Mouse (Mus musculus): ENCODE measurements at regions not wholly inside any gene's neighbourhood (a gene's known extent, or its start where the extent isn't known, plus 50 kb on each side); places are given as distances from the start of the nearest gene placed in this dataset.
"Not testable (repeated sequence)": the region's sequence is repeated elsewhere in the genome, so short reads cannot be mapped to it uniquely, and the experiment has no call there.

GRCm38 (mm10) chr16:20975406-20975805 lies 178.4 kb downstream of the Teddm3 start:
- Histone ChIP-seq H3K4me2 (ENCODE audit: low read depth, low read length) (no peak overlapping the region), H3K9ac (ENCODE audit: low read length) (no peak overlapping the region), H3K36me3 (ENCODE audit: control insufficient read depth, insufficient read depth, low read length) (no peaks in the 10 kb centered on the region), H3K27me3 (ENCODE audit: control insufficient read depth, insufficient read depth, low read depth, low read length) (no peaks in the 10 kb centered on the region), H3K9me3 (ENCODE audit: control insufficient read depth, low read length) (no peaks in the 10 kb centered on the region), H3K4me1 (replicated peaks; ENCODE audit: control insufficient read depth, insufficient read depth, low read length) (no peaks in the 10 kb centered on the region), H3K4me3 (ENCODE audit: low read length) (no peak overlapping the region), H3K27ac (ENCODE audit: low read length) (no peak overlapping the region)
- WGBS = 15% methylated on average over 2 of the region's 2 CpGs
- no peak; the same call in 1 of the 2 replicates for ATAC-seq (ENCODE audit: low read depth)

- Histone ChIP-seq H3K4me1 (replicated peaks; ENCODE audit: control insufficient read depth, insufficient read depth, low read length) (no peaks in the 10 kb centered on the region), H3K4me3 (ENCODE audit: low read length) (no peak overlapping the region), H3K9me3 (ENCODE audit: control insufficient read depth, low read length) (no peaks in the 10 kb centered on the region), H3K4me2 (ENCODE audit: low read depth, low read length) (no peak overlapping the region), H3K9ac (ENCODE audit: low read length) (no peak overlapping the region), H3K27ac (ENCODE audit: low read length) (no peak overlapping the region), H3K27me3 (ENCODE audit: control insufficient read depth, insufficient read depth, low read depth, low read length) (no peaks in the 10 kb centered on the region), H3K36me3 (ENCODE audit: control insufficient read depth, insufficient read depth, low read length) (no peaks in the 10 kb centered on the region)
- ATAC-seq (ENCODE audit: low read depth) = no peak
These were observed 181.4 kb downstream of the Teddm3 start for GRCm38 (mm10) chr16:20972442-20972841.

- H3K27ac ChIP-seq (ENCODE audit: low read length) = no peak overlapping the region
- no peaks in the 10 kb centered on the region for H3K9me3 ChIP-seq (ENCODE audit: control insufficient read depth, low read length)
- ATAC-seq (ENCODE audit: low read depth) = peak; percentile 79
- 32% methylated on average over 10 of the region's 10 CpGs for WGBS
- no peak overlapping the region for H3K4me3 ChIP-seq (ENCODE audit: low read length)
- H3K9ac ChIP-seq (ENCODE audit: low read length) = no peak overlapping the region
- no peaks in the 10 kb centered on the region for H3K36me3 ChIP-seq (ENCODE audit: control insufficient read depth, insufficient read depth, low read length)
- peak overlapping the region; percentile 40; the same call in 1 of the 2 replicates for H3K4me2 ChIP-seq (ENCODE audit: low read depth, low read length)
- no peaks in the 10 kb centered on the region for H3K4me1 ChIP-seq (replicated peaks; ENCODE audit: control insufficient read depth, insufficient read depth, low read length)
- H3K27me3 ChIP-seq (ENCODE audit: control insufficient read depth, insufficient read depth, low read depth, low read length) = no peaks in the 10 kb centered on the region
These were observed 194.9 kb downstream of the Teddm3 start for GRCm38 (mm10) chr16:20958905-20959304.

GRCm38 (mm10) chr16:20936722-20937121 lies 202.4 kb upstream of the Thpo start:
- no peaks in the 10 kb centered on the region for H3K9me3 ChIP-seq (ENCODE audit: control insufficient read depth, low read length)
- no peaks in the 10 kb centered on the region for H3K27me3 ChIP-seq (ENCODE audit: control insufficient read depth, insufficient read depth, low read depth, low read length)
- no peaks in the 10 kb centered on the region for H3K4me1 ChIP-seq (replicated peaks; ENCODE audit: control insufficient read depth, insufficient read depth, low read length)
- 83% methylated on average over 1 of the region's 1 CpGs for WGBS
- H3K27ac ChIP-seq (ENCODE audit: low read length) = no peak overlapping the region
- ATAC-seq (ENCODE audit: low read depth) = no peak
- no peak overlapping the region for H3K4me3 ChIP-seq (ENCODE audit: low read length)
- H3K36me3 ChIP-seq (ENCODE audit: control insufficient read depth, insufficient read depth, low read length) = no peaks in the 10 kb centered on the region
- no peak overlapping the region for H3K4me2 ChIP-seq (ENCODE audit: low read depth, low read length)
- no peak overlapping the region for H3K9ac ChIP-seq (ENCODE audit: low read length)

GRCm38 (mm10) chr16:20934846-20935245 lies 200.5 kb upstream of the Thpo start:
- H3K4me2 ChIP-seq (ENCODE audit: low read depth, low read length); H3K9me3 ChIP-seq (ENCODE audit: control insufficient read depth, low read length); H3K9ac ChIP-seq (ENCODE audit: low read length); H3K27ac ChIP-seq (ENCODE audit: low read length); H3K4me3 ChIP-seq (ENCODE audit: low read length); H3K36me3 ChIP-seq (ENCODE audit: control insufficient read depth, insufficient read depth, low read length); ATAC-seq (ENCODE audit: low read depth); H3K27me3 ChIP-seq (ENCODE audit: control insufficient read depth, insufficient read depth, low read depth, low read length); H3K4me1 ChIP-seq (replicated peaks; ENCODE audit: control insufficient read depth, insufficient read depth, low read length): not testable (repeated sequence)

GRCm38 (mm10) chr16:20930003-20930402 lies 195.7 kb upstream of the Thpo start:
- H3K4me1 ChIP-seq (replicated peaks; ENCODE audit: control insufficient read depth, insufficient read depth, low read length); H3K27me3 ChIP-seq (ENCODE audit: control insufficient read depth, insufficient read depth, low read depth, low read length): not testable (repeated sequence)
- 63% methylated on average over 5 of the region's 5 CpGs for WGBS

GRCm38 (mm10) chr16:20925776-20926175 lies 191.5 kb upstream of the Thpo start:
- not testable (repeated sequence) for ATAC-seq (ENCODE audit: low read depth); H3K4me3 ChIP-seq (ENCODE audit: low read length); H3K4me2 ChIP-seq (ENCODE audit: low read depth, low read length); H3K4me1 ChIP-seq (replicated peaks; ENCODE audit: control insufficient read depth, insufficient read depth, low read length); H3K27me3 ChIP-seq (ENCODE audit: control insufficient read depth, insufficient read depth, low read depth, low read length); H3K27ac ChIP-seq (ENCODE audit: low read length); H3K9ac ChIP-seq (ENCODE audit: low read length); H3K9me3 ChIP-seq (ENCODE audit: control insufficient read depth, low read length); H3K36me3 ChIP-seq (ENCODE audit: control insufficient read depth, insufficient read depth, low read length)

More at GRCm38 (mm10) chr16:20930003-20930402, 195.7 kb upstream of the Thpo start:
- not testable (repeated sequence) for H3K4me2 ChIP-seq (ENCODE audit: low read depth, low read length); H3K4me3 ChIP-seq (ENCODE audit: low read length); H3K9me3 ChIP-seq (ENCODE audit: control insufficient read depth, low read length); H3K27ac ChIP-seq (ENCODE audit: low read length); H3K36me3 ChIP-seq (ENCODE audit: control insufficient read depth, insufficient read depth, low read length); ATAC-seq (ENCODE audit: low read depth); H3K9ac ChIP-seq (ENCODE audit: low read length)

- not testable (repeated sequence) for H3K27ac ChIP-seq (ENCODE audit: low read length); H3K4me3 ChIP-seq (ENCODE audit: low read length); H3K9me3 ChIP-seq (ENCODE audit: control insufficient read depth, low read length); H3K27me3 ChIP-seq (ENCODE audit: control insufficient read depth, insufficient read depth, low read depth, low read length); H3K4me1 ChIP-seq (replicated peaks; ENCODE audit: control insufficient read depth, insufficient read depth, low read length); ATAC-seq (ENCODE audit: low read depth); H3K9ac ChIP-seq (ENCODE audit: low read length); H3K4me2 ChIP-seq (ENCODE audit: low read depth, low read length); H3K36me3 ChIP-seq (ENCODE audit: control insufficient read depth, insufficient read depth, low read length)
- 64% methylated on average over 3 of the region's 3 CpGs for WGBS
These were observed 176.6 kb upstream of the Thpo start for GRCm38 (mm10) chr16:20910864-20911263.

- WGBS = 24% methylated on average over 17 of the region's 18 CpGs
- ATAC-seq (ENCODE audit: low read depth) = peak; percentile 81
- not testable (repeated sequence) for H3K36me3 ChIP-seq (ENCODE audit: control insufficient read depth, insufficient read depth, low read length); H3K4me1 ChIP-seq (replicated peaks; ENCODE audit: control insufficient read depth, insufficient read depth, low read length); H3K9ac ChIP-seq (ENCODE audit: low read length); H3K27ac ChIP-seq (ENCODE audit: low read length); H3K27me3 ChIP-seq (ENCODE audit: control insufficient read depth, insufficient read depth, low read depth, low read length); H3K4me3 ChIP-seq (ENCODE audit: low read length); H3K9me3 ChIP-seq (ENCODE audit: control insufficient read depth, low read length)
- H3K4me2 ChIP-seq (ENCODE audit: low read depth, low read length) = 0 out of 2 replicates have a peak overlapping the region, but pooled peaks have one; percentile 10
These were observed 174.4 kb upstream of the Thpo start for GRCm38 (mm10) chr16:20908467-20909351.

Data from lung, embryonic 16.5 days (tissue).